Mouse (Mus musculus) stomach, postnatal 0 days (tissue): Measurements from ENCODE around the gene Tsr2. TPM values are rescaled to one million over a fixed set of nuclear protein-coding genes. Genes with fewer than 3 reads are reported as not detected.

Experiments
- ATAC-seq: fragments of 200-750 bp; cut with Nextera tagmentation; 2 replicates; pipeline ENCODE4 v1.8.0; 2017; ENCODE audit not compliant: low FRiP score, low TSS enrichment
- DNase-seq: peaks from one replicate; pipeline ENCODE4 v3.0.0-alpha.2; 2016; ENCODE audit warnings: low spot score
- H3K27ac ChIP-seq: fragments of 300-500 bp; sonication (generic); replicated peaks from 2 replicates; pipeline ENCODE4 v1.5.1; 2014; ENCODE audit warnings: mild to moderate bottlenecking, control low read depth
- H3K27me3 ChIP-seq: fragments of 300-500 bp; sonication (generic); 2 replicates; pipeline ENCODE4 v1.6.1; 2014; ENCODE audit warnings: low read length; ENCODE audit not compliant: control insufficient read depth, insufficient read depth
- H3K36me3 ChIP-seq: fragments of 300-500 bp; sonication (generic); 2 replicates; pipeline ENCODE4 v1.6.1; 2014; ENCODE audit warnings: low read length, mixed read lengths; ENCODE audit not compliant: control insufficient read depth, insufficient read depth
- H3K4me1 ChIP-seq: fragments of 300-500 bp; sonication (generic); replicated peaks from 2 replicates; pipeline ENCODE4 v1.6.1; 2014; ENCODE audit warnings: antibody characterized with exemption; ENCODE audit not compliant: control insufficient read depth, insufficient read depth
- H3K4me2 ChIP-seq: fragments of 300-500 bp; sonication (generic); replicated peaks from 2 replicates; pipeline ENCODE4 v1.6.1; 2014; ENCODE audit warnings: low read depth, mild to moderate bottlenecking, control low read depth, moderate library complexity
- H3K4me3 ChIP-seq: fragments of 300-500 bp; sonication (generic); 2 replicates; pipeline ENCODE4 v1.5.1; 2014; ENCODE audit warnings: low read depth, low read length, control low read depth
- H3K9ac ChIP-seq: fragments of 300-500 bp; sonication (generic); 2 replicates; pipeline ENCODE4 v1.6.1; 2014; ENCODE audit warnings: mild to moderate bottlenecking, low read length, control low read depth, mixed read lengths
- H3K9me3 ChIP-seq: fragments of 300-500 bp; sonication (generic); 2 replicates; pipeline ENCODE4 v1.6.1; 2016; ENCODE audit warnings: low read length; ENCODE audit not compliant: control insufficient read depth
- CTCF ChIP-seq: IDR thresholded peaks from 2 replicates; pipeline ENCODE4 v1.5.1; 2016; ENCODE audit warnings: antibody characterized with exemption, low read depth, mild to moderate bottlenecking, moderate library complexity
- EP300 ChIP-seq: optimal IDR thresholded peaks from 2 replicates; pipeline ENCODE3; 2016; ENCODE audit warnings: antibody characterized with exemption
- WGBS: fragments of 180-500 bp; shearing (Covaris S2); extraction: QIAGEN DNeasy Blood & Tissue Kit; methylation state at CpG from one replicate; pipeline ENCODE4 v1.1.7; 2014; 5-methylcytosine and 5-hydroxymethylcytosine counted together
- polyA plus RNA-seq: library from polyadenylated mRNA; unstranded; fragments of >200 nt; fragmentation: Nextera tagmentation; extraction: Ambion mirVana; gene quantifications from 2 replicates; pipeline ENCODE4 v1.2.1, GENCODE M21; 2015

Gene Tsr2
- polyA plus RNA-seq, 1 experiment from 2014 or later: 16.3 TPM

DNA sequence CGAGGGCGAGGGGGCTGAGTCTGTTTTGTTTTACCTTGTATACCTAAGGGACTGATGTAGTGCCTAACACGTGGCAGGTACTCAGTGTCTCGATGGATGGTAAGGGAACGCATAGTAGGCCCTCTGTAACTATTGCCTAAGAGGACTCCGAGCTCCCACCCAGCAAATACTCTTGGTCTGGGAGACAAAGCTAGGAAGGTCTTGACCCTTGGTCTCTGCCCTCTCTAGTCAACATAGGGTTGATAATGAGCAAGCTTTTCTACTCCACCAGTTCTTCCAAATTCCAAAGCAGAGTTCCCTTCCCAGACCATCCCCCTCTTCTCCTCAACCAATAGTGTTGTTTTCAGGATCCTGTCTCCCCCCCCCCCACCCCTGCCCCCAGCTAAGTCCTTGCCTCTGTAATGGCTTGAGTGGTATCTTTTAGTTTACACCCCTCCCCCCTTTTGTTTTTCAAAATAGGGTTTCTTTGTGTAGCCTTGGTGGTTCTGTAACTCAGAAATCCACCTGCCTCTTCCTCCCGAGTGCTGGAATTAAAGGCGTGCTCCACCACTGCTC is 46.6 kb downstream of the Tsr2 start:
- no peak overlapping the region for H3K4me2 ChIP-seq
- H3K9ac ChIP-seq: no peak overlapping the region
- no peaks in the 10 kb centered on the region for H3K4me1 ChIP-seq
- 59% methylated on average over 8 of the region's 8 CpGs for WGBS
- no peak overlapping the region for H3K27ac ChIP-seq
- no peak for ATAC-seq
- TF ChIP-seq EP300 (no peak), CTCF (no peak)
- H3K27me3 ChIP-seq: no peaks in the 10 kb centered on the region
- no peak overlapping the region for H3K4me3 ChIP-seq
- H3K9me3 ChIP-seq: no peaks in the 10 kb centered on the region
- no peaks in the 10 kb centered on the region for H3K36me3 ChIP-seq
- DNase-seq: no peak

DNA sequence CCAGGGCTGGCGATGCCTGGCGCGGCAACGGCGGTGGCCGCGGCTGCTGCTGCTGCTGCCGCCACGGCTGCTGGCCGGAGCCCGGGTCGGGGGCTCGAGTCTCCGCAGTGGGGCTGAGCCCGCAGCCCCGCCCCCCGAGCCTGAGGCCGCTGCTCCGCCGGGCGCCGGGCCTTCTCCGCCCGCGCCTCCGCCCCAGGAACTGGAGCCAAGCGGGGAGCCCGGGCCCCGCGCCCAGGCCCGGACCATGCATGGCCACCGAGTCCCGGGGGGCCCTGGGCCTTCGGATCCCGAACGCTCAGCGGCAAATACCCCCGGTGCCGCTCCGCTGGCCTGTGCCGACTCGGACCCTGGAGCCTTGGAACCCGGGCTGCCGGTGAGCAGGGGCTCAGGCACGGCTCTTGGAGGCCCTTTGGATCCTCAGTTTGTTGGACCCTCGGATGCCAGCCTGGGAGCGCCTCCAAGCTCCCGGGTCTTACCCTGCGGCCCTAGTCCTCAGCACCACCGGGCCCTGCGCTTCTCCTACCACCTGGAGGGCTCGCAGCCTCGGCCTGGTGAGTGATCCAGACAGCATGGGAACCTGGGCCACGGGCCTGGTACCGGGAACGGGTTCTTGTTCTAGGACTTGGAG is 48.8 kb downstream of the Tsr2 start:
- Histone ChIP-seq H3K4me3 (peak overlapping the region; percentile 61), H3K4me1 (no peaks in the 10 kb centered on the region), H3K9me3 (no peaks in the 10 kb centered on the region), H3K4me2 (peak overlapping the region; percentile 61), H3K36me3 (no peaks in the 10 kb centered on the region), H3K9ac (peak overlapping the region; percentile 71), H3K27ac (peak overlapping the region; percentile 80), H3K27me3 (no peaks in the 10 kb centered on the region)
- ATAC-seq (peak; percentile 63), DNase-seq (peak; percentile 26)
- no peak for TF ChIP-seq CTCF
- no peak for TF ChIP-seq EP300
- whole genome bisulfite sequencing: 12% methylated on average over 35 of the region's 56 CpGs

DNA sequence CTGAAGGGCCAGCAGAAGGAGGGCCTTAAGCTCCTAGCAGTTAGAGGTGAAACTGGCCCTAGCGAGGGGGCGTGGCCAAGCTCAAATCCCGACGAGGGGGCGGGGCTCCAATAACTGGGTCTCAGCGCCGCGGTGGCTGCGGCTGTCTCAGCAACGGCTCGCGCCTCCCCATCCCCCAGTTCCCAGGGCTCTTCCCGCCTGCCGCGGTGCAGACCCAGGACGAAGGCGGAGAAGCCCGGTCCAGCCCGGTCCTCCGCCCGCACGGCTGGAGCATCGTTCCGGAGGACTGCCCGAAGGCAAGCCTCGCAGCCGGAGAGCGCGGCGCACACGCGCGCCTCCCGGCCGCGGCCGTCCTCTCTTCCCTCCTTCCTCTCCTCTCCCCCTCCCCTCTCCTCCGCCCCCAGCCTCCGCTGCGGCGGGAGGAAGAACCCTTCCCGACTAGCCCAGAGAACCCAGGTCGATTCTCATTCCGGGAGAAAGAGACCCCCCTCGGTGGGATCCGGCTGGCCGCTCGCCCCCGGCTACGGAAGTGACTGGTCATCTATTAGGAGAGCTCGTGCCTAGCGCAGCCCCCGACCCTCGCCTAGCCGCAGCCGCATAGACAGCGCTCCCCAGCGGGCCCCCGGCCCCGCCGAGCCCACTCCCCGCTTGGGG is 49.4 kb downstream of the Tsr2 start:
- DNase-seq (peak; percentile 78), ATAC-seq (peak; percentile 86)
- Histone ChIP-seq H3K4me3 (peak overlapping the region; percentile 61), H3K4me1 (no peaks in the 10 kb centered on the region), H3K27me3 (no peaks in the 10 kb centered on the region), H3K4me2 (peak overlapping the region; percentile 61), H3K27ac (peak overlapping the region; percentile 80), H3K36me3 (no peaks in the 10 kb centered on the region), H3K9ac (peak overlapping the region; percentile 71), H3K9me3 (no peaks in the 10 kb centered on the region)
- 20% methylated on average over 13 of the region's 62 CpGs for whole genome bisulfite sequencing
- TF ChIP-seq CTCF (no peak; the same call in 1 of the 2 replicates), EP300 (no peak)

DNA sequence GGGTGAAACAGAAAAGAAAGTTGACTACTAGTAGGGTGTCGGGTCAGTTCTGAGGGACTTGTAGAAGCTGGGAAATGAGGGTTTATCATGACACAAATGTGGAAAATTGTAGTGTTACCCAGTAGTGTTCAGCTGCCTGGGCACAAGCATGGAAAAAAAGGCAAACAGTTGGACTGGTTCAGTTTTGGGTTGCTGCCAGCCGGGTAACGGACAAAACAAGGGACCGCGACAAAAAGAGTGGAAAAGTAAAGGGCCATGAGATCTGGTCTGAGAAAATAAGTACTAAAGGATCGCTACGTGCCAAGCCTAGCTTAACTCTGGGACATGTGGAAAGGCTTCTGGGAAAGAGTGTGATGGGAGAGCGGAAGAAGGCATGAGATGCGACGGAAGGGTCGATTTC is 50.0 kb downstream of the Tsr2 start:
- DNase-seq (no peak), ATAC-seq (no peak)
- no peak for TF ChIP-seq EP300
- H3K4me2 ChIP-seq: peak overlapping the region; percentile 61
- no peaks in the 10 kb centered on the region for H3K9me3 ChIP-seq
- H3K4me3 ChIP-seq: peak overlapping the region; percentile 61
- no peaks in the 10 kb centered on the region for H3K4me1 ChIP-seq
- H3K9ac ChIP-seq: 0 out of 2 replicates have a peak overlapping the region, but pooled peaks have one; percentile 8
- no peaks in the 10 kb centered on the region for H3K36me3 ChIP-seq
- no peaks in the 10 kb centered on the region for H3K27me3 ChIP-seq
- H3K27ac ChIP-seq: peak overlapping the region; percentile 80; the same call in 1 of the 2 replicates
- WGBS: 36% methylated on average over 11 of the region's 11 CpGs

DNA sequence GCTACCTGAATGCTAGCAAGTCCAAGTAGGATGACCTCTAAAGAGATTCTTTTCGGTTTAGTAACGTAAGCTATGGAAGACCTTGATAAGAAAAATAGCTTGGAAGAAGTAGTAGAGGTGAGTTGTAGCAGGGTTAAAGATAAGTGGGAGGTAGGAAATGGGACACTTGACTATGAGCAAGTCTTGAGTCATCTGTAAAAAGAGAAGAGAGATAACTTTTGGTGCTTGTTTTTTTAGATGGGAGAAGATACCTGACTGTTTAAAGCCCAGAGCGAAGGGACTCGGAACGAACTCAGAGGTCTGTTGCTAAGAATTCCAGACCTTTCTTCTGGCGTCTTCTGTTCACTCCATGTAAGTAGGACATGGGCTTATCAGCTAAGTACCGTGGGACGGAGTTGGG is 50.5 kb downstream of the Tsr2 start, which contains the start of gene Fgd1:
Gene Fgd1, plus strand, starts transcription at position 301 of the 400 bp plus-strand sequence.
- H3K27ac ChIP-seq: peak within 1 kb of the TSS; percentile 80
- ATAC-seq (no peak), DNase-seq (no peak)
- H3K4me3 ChIP-seq: peak within 1 kb of the TSS; percentile 61
- H3K9ac ChIP-seq: peak within 1 kb of the TSS; percentile 71
- no peaks in the 10 kb centered on the region for H3K27me3 ChIP-seq
- H3K36me3 ChIP-seq: no peaks in the 10 kb centered on the region
- TF ChIP-seq EP300 (no peak), CTCF (no peak)
- H3K4me1 ChIP-seq: no peaks in the 10 kb centered on the region
- H3K9me3 ChIP-seq: no peaks in the 10 kb centered on the region
- H3K4me2 ChIP-seq: peak within 1 kb of the TSS; percentile 61
- 92% methylated on average over 8 of the region's 8 CpGs for WGBS

DNA sequence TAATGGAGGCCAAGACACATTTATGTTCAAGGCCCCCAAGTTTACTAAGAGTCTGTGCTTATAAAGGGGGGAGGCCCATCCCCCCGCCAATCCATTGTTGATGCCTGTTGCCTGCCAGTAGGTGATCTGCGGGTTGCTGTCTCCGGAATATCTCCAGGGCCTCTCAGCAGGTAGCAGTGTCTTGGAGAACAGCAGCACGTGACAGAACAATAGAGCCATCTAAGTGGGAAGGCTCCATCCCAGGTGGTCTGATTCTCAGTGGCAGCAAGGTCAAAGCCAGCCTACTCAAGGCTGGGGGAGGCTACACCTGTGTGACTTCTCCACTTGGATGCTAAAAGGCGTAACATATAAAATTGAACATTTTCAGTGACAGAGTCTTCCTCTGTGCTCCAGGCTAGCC is 55.1 kb downstream of the Tsr2 start:
- no peaks in the 10 kb centered on the region for H3K27me3 ChIP-seq
- no peak for ATAC-seq
- no peak for TF ChIP-seq CTCF
- TF ChIP-seq EP300: no peak
- no peak overlapping the region for H3K9ac ChIP-seq
- DNase-seq: no peak
- no peaks in the 10 kb centered on the region for H3K36me3 ChIP-seq
- WGBS: 65% methylated on average over 5 of the region's 5 CpGs
- no peaks in the 10 kb centered on the region for H3K4me1 ChIP-seq
- H3K4me3 ChIP-seq: no peak overlapping the region
- H3K27ac ChIP-seq: no peak overlapping the region
- H3K9me3 ChIP-seq: no peaks in the 10 kb centered on the region
- H3K4me2 ChIP-seq: no peak overlapping the region

Other genes with a start within 250 kb of the Tsr2 start
- 13.0 and 15.2 TPM in 2 replicates for gene Gnl3l, start 79.2 kb downstream of the Tsr2 start, polyA plus RNA-seq
- gene Fgd1, start 50.4 kb downstream of the Tsr2 start, polyA plus RNA-seq: 2.8 and 3.1 TPM in 2 replicates
- gene Wnk3, start 101.5 kb upstream of the Tsr2 start, polyA plus RNA-seq: 0.19 and 0.39 TPM in 2 replicates
- 1.3 and 1.6 TPM in 2 replicates for gene Fam120c, start 247.6 kb upstream of the Tsr2 start, polyA plus RNA-seq